Mouse (Mus musculus): ENCODE results near the gene Cct7. TPM values are rescaled to one million over a fixed set of nuclear protein-coding genes. Genes with fewer than 3 reads are reported as not detected.

Gene Cct7
- 100 to 1,000 TPM in 1 of 2 experiments, 10 to 100 TPM in 1; 98.0 to 105 TPM for total RNA-seq (2023)

DNA sequence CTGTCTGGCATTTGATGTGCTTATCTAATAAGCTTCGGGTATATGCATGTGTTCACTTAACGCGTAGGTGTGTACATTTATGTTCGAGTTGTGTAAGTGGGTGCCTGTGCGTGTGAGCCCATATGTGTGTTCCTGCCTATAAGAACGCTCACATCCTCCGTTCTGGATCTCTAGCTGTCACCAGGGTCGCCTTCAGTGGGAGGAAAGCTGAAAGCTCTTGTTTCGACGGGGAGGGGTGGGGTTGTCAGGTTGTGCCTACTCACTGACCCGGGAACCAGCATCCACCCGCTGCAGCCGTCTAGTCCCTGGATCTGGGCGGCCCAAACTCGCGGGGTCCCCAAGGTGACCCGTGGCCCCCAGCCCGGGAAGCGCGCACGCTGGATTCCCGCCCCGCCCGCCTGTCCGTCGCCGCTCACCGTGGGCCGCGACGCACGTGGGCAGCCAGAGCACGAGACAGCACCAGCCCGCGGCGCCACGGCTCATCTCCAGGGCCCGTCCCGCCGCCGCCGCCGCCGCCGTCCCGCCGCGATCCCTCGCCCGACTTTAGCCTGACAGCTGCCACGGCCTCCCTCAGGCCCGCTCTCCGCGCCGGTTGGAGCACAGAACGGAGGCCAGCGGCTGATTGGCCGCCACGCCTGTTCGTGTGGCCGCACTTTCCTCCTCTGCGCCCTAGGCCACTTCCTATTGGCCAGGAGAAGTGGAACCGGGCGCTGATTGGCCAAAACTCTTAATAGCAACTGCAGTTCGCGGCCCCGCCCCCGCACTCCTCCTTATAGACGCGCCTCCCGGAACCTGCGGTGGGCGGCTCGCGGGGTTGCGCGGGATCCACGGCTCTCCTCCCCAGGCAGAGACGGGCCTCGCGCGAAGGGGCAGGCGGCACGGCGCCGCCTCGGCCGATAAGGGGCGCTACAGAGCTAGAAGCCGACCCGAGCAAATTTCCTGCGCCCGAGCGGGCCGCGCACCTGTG is at the start of gene Cct7:
Gene Cct7, plus strand, starts transcription at position 818 of the 967 bp plus-strand sequence.

GRCm38 (mm10) chr6:85423836-85424379 is 27.4 kb upstream of the Cct7 start, which contains the start of gene Noto:
TSS of gene Noto (plus strand) at chr6:85423886.

DNA sequence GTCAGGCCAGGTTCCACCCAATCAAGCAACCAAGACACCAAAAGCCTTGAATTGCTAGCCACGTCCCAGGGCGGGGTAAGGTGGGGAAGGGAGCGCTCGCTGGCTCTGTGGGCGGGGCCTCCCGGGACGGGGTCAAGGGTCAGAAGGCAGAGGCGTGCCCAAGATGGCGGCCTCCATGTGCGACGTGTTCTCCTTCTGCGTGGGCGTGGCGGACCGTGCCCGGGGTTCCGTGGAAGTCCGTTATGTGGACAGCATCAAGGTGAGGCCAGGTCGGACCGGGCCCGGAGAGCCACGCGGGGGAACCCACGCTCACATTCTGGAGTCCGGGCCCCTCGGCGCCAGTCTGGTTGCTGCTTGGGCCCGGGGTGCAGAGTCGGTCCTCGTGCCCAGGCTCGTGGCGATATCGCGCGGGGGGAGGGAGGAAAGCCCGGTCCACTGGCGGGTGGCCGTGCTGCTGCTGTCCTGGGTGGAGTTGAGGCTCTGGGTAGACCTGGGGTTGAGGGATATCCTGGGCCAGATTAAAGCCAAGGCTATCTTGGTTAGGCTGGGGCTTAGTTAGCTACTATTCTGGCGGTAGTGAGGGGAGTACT is 19.4 kb upstream of the Cct7 start, which contains the start of gene Smyd5:
Gene Smyd5, plus strand, starts transcription at position 148 of the 590 bp plus-strand sequence.

GRCm38 (mm10) chr6:85451664-85452410 is 523 bp downstream of the Cct7 start, which contains the start of gene Pradc1:
TSS of gene Pradc1 (minus strand) at chr6:85451970.

DNA sequence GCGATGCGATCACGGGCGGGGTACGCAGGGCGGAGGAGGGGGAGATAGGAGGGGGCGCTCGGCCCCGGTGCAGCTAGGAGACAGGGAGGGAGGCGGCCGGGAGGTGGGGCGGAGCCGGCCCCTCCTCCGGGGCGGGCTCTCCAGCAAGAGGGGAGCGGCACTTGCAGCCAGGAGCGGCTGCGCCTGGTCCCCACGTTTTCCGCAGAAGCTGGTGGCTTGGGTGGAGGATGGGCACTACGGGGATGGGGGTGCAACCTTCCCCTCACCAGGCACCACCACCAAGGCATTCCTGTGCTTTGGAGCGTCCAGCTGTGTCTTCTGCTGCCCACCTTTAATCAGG is 51.6 kb downstream of the Cct7 start, which contains the start of gene Fbxo41:
Gene Fbxo41, minus strand, starts transcription at position 84 of the 340 bp plus-strand sequence.

GRCm38 (mm10) chr6:85513531-85513910 is 62.2 kb downstream of the Cct7 start, which contains the start of gene Egr4:
TSS of gene Egr4 (minus strand) at chr6:85513589.

Other genes starting within 250 kb of the Cct7 start
- 10 to 100 TPM; 10.8 to 12.4 TPM for gene Sfxn5, start 118.1 kb upstream of the Cct7 start, total RNA-seq (2023)
- 10 to 100 TPM; 19.4 to 21.2 TPM for gene Rab11fip5, start 76.9 kb upstream of the Cct7 start, total RNA-seq (2023)
- not detected for gene Noto, start 27.6 kb upstream of the Cct7 start, total RNA-seq (2023)
- 10 to 100 TPM; 19.6 to 22.5 TPM for gene Smyd5, start 19.5 kb upstream of the Cct7 start, total RNA-seq (2023)
- 1 to 10 TPM; 8.2 to 9.5 TPM for gene Pradc1, start 456 bp downstream of the Cct7 start, total RNA-seq (2023)
- not detected for gene Fbxo41, start 51.5 kb downstream of the Cct7 start, total RNA-seq (2023)
- not detected for gene Egr4, start 62.1 kb downstream of the Cct7 start, total RNA-seq (2023)
- 1 to 10 TPM; 3.2 to 4.6 TPM for gene Alms1, start 136.0 kb downstream of the Cct7 start, total RNA-seq (2023)